Mouse (Mus musculus): ENCODE measurements at regions not wholly inside any gene's neighbourhood (a gene's known extent, or its start where the extent isn't known, plus 50 kb on each side); places are given as distances from the start of the nearest gene placed in this dataset.
"Not testable (repeated sequence)": the region's sequence is repeated elsewhere in the genome, so short reads cannot be mapped to it uniquely, and the experiment has no call there.

DNA sequence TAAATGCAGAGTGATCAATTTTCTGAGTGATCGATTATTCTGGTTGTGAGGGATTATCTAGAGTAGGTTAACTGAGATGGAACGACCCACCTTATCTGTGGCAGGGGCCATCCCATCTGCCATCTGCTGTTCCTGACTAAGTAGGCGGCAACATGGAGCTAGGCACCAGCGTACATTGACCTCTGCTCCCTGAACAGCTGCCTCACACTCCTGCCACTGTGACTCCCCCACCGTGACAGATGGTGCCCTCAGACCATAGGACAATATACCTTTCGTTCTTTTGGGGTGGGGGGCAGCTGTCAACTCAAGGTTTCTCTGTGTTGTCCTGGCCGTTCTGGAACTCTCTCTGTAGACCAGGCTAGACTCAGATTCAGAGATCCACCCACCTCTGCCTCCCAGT is 262.7 kb downstream of the Prex1 start:
- Histone ChIP-seq H3K4me1 (ENCODE audit: control insufficient read depth, insufficient read depth, low read length) (peaks cover 12% of the 10 kb centered on the region), H3K4me3 (ENCODE audit: low read depth, low read length) (no peak overlapping the region), H3K9ac (ENCODE audit: low read depth, low read length) (no peak overlapping the region), H3K4me2 (ENCODE audit: low read length) (no peak overlapping the region), H3K9me3 (replicated peaks; ENCODE audit: control insufficient read depth, low read length, poor library complexity, severe bottlenecking) (no peaks in the 10 kb centered on the region), H3K36me3 (ENCODE audit: control insufficient read depth, insufficient read depth, low read length) (no peaks in the 10 kb centered on the region), H3K27ac (ENCODE audit: low read length) (no peak overlapping the region), H3K27me3 (ENCODE audit: control insufficient read depth, insufficient read depth, low read depth, low read length) (no peaks in the 10 kb centered on the region; the same call in 1 of the 2 replicates)
- no peak for ATAC-seq
- WGBS, result 71% methylated on average over 7 of the region's 7 CpGs

DNA sequence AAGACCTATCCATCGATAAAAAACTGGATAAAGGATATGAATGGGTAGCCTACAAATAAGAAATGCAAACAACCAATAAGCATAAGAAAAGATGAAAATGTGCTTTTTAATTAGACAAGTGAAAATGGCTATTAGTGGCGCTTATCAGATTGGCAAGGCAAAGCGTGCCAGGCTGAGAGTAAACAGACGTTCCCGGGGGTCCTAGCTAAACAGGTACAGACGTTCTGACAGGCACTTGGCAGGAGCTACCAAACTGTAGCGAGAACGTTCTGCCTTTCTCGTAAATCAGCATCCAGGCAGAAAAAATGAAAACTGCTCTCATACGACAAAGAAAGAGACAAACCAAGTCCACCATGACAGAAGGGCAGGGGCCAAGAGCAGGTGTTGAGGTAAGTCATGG is 263.3 kb downstream of the Prex1 start:
- Histone ChIP-seq H3K4me3 (ENCODE audit: low read depth, low read length) (no peak overlapping the region), H3K27ac (ENCODE audit: low read length) (no peak overlapping the region), H3K9me3 (replicated peaks; ENCODE audit: control insufficient read depth, low read length, poor library complexity, severe bottlenecking) (no peaks in the 10 kb centered on the region), H3K27me3 (ENCODE audit: control insufficient read depth, insufficient read depth, low read depth, low read length) (no peaks in the 10 kb centered on the region; the same call in 1 of the 2 replicates), H3K4me1 (ENCODE audit: control insufficient read depth, insufficient read depth, low read length) (peaks cover 12% of the 10 kb centered on the region), H3K36me3 (ENCODE audit: control insufficient read depth, insufficient read depth, low read length) (no peaks in the 10 kb centered on the region), H3K9ac (ENCODE audit: low read depth, low read length) (no peak overlapping the region), H3K4me2 (ENCODE audit: low read length) (no peak overlapping the region)
- ATAC-seq, result no peak
- 58% methylated on average over 10 of the region's 10 CpGs for WGBS

DNA sequence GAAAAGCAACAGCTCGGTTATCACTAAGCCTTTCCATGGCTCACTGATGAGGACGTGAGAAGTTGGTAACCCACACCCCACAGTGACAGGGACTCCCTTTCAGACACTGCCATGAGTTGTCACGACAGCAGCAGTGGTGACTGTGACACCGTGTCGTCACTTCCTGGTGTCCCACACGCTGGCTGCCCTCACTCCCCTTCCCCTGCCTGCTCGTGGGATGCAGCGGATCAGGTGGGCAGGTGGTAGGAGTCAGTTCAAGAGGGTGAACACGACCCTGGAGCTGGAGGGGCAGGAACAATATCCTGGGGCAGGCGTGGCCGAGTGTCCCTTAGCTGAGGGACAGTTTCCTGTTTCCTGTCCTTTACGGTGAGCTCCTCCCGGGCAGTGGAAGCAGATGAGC is 264.9 kb downstream of the Prex1 start:
- Histone ChIP-seq H3K27ac (ENCODE audit: low read length) (no peak overlapping the region), H3K4me2 (ENCODE audit: low read length) (no peak overlapping the region), H3K4me3 (ENCODE audit: low read depth, low read length) (no peak overlapping the region), H3K4me1 (ENCODE audit: control insufficient read depth, insufficient read depth, low read length) (peaks cover 13% of the 10 kb centered on the region), H3K36me3 (ENCODE audit: control insufficient read depth, insufficient read depth, low read length) (no peaks in the 10 kb centered on the region), H3K9ac (ENCODE audit: low read depth, low read length) (no peak overlapping the region), H3K27me3 (ENCODE audit: control insufficient read depth, insufficient read depth, low read depth, low read length) (no peaks in the 10 kb centered on the region; the same call in 1 of the 2 replicates), H3K9me3 (replicated peaks; ENCODE audit: control insufficient read depth, low read length, poor library complexity, severe bottlenecking) (no peaks in the 10 kb centered on the region)
- ATAC-seq, result no peak
- WGBS, result 70% methylated on average over 13 of the region's 13 CpGs

DNA sequence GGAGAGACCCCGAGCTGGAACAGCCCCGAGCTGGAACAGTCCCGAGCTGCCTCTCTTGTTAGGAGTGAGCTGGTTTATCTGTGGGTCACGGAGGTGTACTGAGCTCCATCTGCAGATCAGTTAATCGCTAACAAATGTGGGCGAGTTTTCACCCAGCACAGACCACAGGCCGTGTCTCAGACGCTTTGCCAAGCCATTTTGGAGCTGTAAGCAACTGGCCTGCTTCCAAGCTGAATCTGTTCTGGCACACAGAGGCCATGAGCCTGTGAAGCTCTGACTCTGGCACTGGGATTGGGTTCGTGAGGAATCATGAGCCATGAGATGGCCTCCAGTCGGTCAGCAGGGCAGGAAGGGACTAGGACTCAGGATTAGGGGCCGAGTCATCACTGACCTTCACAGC is 265.5 kb downstream of the Prex1 start:
- no peak overlapping the region for H3K27ac ChIP-seq (ENCODE audit: low read length)
- H3K4me1 ChIP-seq (ENCODE audit: control insufficient read depth, insufficient read depth, low read length), result peaks cover 18% of the 10 kb centered on the region

DNA sequence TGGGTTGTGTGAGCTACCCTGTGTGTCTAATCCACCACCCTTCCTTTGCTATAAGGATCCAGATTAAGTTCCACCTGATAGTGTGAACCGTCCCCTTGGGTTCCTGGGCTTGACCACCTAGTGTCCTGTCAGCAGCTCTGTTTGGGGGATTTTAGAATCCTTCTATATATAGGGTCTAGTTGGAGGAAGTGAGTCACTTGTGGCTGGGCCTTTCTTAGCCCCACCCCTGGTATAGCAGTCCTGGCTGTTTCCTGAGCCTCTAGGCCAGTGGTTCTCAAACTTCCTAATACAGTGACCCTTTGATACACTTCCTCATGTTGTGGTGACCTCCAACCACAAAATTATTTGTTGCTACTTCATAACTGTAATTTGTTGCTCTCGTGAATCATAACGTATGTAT is 267.1 kb downstream of the Prex1 start:
- Histone ChIP-seq H3K9ac (ENCODE audit: low read depth, low read length) (no peak overlapping the region), H3K4me2 (ENCODE audit: low read length) (no peak overlapping the region), H3K4me3 (ENCODE audit: low read depth, low read length) (no peak overlapping the region), H3K9me3 (replicated peaks; ENCODE audit: control insufficient read depth, low read length, poor library complexity, severe bottlenecking) (no peaks in the 10 kb centered on the region), H3K4me1 (ENCODE audit: control insufficient read depth, insufficient read depth, low read length) (peaks cover 19% of the 10 kb centered on the region), H3K27ac (ENCODE audit: low read length) (no peak overlapping the region), H3K36me3 (ENCODE audit: control insufficient read depth, insufficient read depth, low read length) (no peaks in the 10 kb centered on the region), H3K27me3 (ENCODE audit: control insufficient read depth, insufficient read depth, low read depth, low read length) (no peaks in the 10 kb centered on the region; the same call in none of the 2 replicates)
- 90% methylated on average over 3 of the region's 3 CpGs for WGBS
- no peak for ATAC-seq

More for the DNA sequence above, 265.5 kb downstream of the Prex1 start:
- Histone ChIP-seq H3K4me2 (ENCODE audit: low read length) (no peak overlapping the region), H3K9ac (ENCODE audit: low read depth, low read length) (no peak overlapping the region), H3K36me3 (ENCODE audit: control insufficient read depth, insufficient read depth, low read length) (no peaks in the 10 kb centered on the region), H3K9me3 (replicated peaks; ENCODE audit: control insufficient read depth, low read length, poor library complexity, severe bottlenecking) (no peaks in the 10 kb centered on the region), H3K4me3 (ENCODE audit: low read depth, low read length) (no peak overlapping the region), H3K27me3 (ENCODE audit: control insufficient read depth, insufficient read depth, low read depth, low read length) (no peaks in the 10 kb centered on the region; the same call in 1 of the 2 replicates)
- ATAC-seq, result no peak
- 62% methylated on average over 11 of the region's 11 CpGs for WGBS

DNA sequence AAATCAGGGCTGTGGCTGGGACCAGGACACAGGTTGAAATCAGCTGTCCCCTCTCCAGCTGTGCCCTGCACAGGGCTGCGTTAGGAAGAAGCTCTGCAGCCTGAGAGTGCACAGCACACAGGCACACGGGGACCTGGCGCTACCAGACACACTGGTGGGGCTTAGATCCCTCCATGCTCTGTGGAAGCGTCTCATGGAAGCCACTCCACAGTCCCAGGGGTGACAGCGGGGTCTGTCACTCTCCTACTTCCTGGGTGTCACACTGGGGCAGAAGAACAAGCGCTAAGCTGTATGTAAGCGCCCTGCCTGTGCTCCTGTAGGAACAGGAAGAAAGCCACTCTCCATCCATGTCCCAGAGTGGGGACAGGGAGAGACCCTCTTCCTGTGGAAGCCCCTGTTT is 267.8 kb downstream of the Prex1 start:
- 48% methylated on average over 7 of the region's 7 CpGs for WGBS

DNA sequence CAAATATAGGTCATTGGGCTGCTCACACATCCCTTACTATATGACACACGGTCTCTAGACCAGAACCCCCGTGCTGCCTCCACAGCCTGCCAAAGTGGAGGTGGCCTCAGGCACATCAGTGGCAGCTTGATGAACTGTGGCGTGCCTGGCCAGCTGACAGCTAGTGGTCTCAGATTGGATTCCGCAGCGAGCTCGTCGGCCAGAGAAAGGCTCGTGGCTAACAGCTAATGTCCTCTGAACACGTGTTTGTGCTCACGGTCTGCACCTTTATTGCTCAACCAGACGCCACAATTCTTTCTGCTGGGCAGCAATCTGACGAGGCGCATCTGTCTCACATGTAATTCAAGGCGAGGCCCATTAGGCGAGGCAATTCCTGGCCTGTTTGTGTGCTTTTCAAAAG is 270.6 kb downstream of the Prex1 start:
- no peak for ATAC-seq
- Histone ChIP-seq H3K27ac (ENCODE audit: low read length) (peak overlapping the region; percentile 53), H3K4me2 (ENCODE audit: low read length) (no peak overlapping the region), H3K4me1 (ENCODE audit: control insufficient read depth, insufficient read depth, low read length) (peaks cover 22% of the 10 kb centered on the region), H3K36me3 (ENCODE audit: control insufficient read depth, insufficient read depth, low read length) (no peaks in the 10 kb centered on the region), H3K9ac (ENCODE audit: low read depth, low read length) (0 out of 2 replicates have a peak overlapping the region, but pooled peaks have one; percentile 2), H3K9me3 (replicated peaks; ENCODE audit: control insufficient read depth, low read length, poor library complexity, severe bottlenecking) (no peaks in the 10 kb centered on the region), H3K4me3 (ENCODE audit: low read depth, low read length) (no peak overlapping the region), H3K27me3 (ENCODE audit: control insufficient read depth, insufficient read depth, low read depth, low read length) (no peaks in the 10 kb centered on the region; the same call in 1 of the 2 replicates)
- WGBS, result 27% methylated on average over 15 of the region's 15 CpGs

More for the DNA sequence above, 267.8 kb downstream of the Prex1 start:
- H3K27ac ChIP-seq (ENCODE audit: low read length); H3K4me3 ChIP-seq (ENCODE audit: low read depth, low read length); H3K27me3 ChIP-seq (ENCODE audit: control insufficient read depth, insufficient read depth, low read depth, low read length); H3K9ac ChIP-seq (ENCODE audit: low read depth, low read length); H3K36me3 ChIP-seq (ENCODE audit: control insufficient read depth, insufficient read depth, low read length); H3K4me2 ChIP-seq (ENCODE audit: low read length); H3K9me3 ChIP-seq (replicated peaks; ENCODE audit: control insufficient read depth, low read length, poor library complexity, severe bottlenecking); ATAC-seq: not testable (repeated sequence)
- peaks cover 19% of the 10 kb centered on the region for H3K4me1 ChIP-seq (ENCODE audit: control insufficient read depth, insufficient read depth, low read length)

DNA sequence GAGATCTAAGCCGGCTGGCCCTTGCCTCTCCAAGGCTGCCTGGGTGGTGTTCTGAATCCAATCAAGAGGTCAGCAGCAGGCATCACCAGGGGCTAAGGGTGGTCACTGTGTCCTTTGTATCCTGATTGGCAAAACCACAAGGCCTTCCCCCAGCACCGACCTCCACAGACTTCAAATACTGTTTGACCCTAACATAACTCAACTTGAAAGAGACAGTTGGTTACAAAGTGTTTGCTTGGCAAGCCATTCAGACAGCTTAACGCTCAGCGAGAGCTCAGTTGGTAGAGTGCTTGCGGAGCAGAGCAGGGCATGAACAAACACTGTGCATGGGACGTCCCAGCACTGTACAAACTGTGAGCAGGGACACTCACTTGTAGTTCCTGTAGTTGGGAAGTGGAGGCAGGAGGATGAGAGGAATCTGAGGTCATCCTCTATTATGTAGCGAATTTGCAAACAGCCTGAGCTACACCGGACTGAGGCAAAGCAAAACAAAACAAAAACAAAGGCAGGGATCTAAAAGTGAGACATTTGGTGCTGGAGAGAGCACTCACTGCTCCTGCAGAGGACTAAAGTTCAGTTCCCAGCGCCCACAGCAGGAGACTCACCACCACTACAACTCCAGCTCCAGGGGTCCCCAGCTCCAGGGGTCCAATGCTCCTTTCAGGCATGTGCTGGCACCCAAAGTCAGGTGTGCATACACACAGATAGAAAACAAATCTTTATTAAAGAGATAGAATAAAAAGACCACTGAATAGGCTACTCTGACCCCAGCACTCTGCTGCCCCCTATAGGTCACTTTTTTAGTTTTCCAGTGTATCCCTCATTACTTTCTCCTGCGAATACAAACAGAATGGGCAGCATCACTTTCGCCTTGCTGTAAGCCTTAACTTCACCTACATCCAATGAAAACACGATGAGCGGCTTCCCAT is 273.5 kb downstream of the Prex1 start:
- Histone ChIP-seq H3K4me3 (ENCODE audit: low read depth, low read length) (no peak overlapping the region), H3K27me3 (ENCODE audit: control insufficient read depth, insufficient read depth, low read depth, low read length) (no peaks in the 10 kb centered on the region; the same call in 1 of the 2 replicates), H3K9ac (ENCODE audit: low read depth, low read length) (no peak overlapping the region), H3K27ac (ENCODE audit: low read length) (no peak overlapping the region), H3K36me3 (ENCODE audit: control insufficient read depth, insufficient read depth, low read length) (no peaks in the 10 kb centered on the region), H3K9me3 (replicated peaks; ENCODE audit: control insufficient read depth, low read length, poor library complexity, severe bottlenecking) (no peaks in the 10 kb centered on the region), H3K4me2 (ENCODE audit: low read length) (no peak overlapping the region), H3K4me1 (ENCODE audit: control insufficient read depth, insufficient read depth, low read length) (peaks cover 21% of the 10 kb centered on the region)
- no peak for ATAC-seq
- 59% methylated on average over 13 of the region's 13 CpGs for WGBS

DNA sequence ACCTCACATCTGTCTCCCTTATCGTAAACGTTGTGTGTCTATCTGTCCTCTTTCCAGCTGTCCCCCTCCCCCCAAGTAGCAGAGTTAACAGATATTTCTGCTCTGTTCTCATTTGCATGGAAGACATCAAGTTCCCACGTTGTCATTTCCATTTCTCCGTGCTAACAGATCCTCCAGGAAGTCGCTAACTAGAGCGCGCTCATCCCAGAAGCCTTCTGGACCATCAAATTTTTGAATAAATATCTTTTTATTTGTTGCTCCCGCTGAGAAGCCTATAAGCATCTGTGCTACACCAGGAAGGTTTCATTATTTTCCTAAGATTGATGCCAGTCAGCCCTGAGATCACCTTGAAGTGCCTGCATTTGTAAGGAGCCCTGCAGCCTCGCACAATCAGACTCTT is 275.4 kb downstream of the Prex1 start:
- H3K27ac ChIP-seq (ENCODE audit: low read length), result peak overlapping the region; percentile 13; the same call in 1 of the 2 replicates
- H3K9me3 ChIP-seq (replicated peaks; ENCODE audit: control insufficient read depth, low read length, poor library complexity, severe bottlenecking), result no peaks in the 10 kb centered on the region
- H3K4me2 ChIP-seq (ENCODE audit: low read length), result no peak overlapping the region
- ATAC-seq, result no peak
- no peaks in the 10 kb centered on the region; the same call in 1 of the 2 replicates for H3K27me3 ChIP-seq (ENCODE audit: control insufficient read depth, insufficient read depth, low read depth, low read length)
- H3K36me3 ChIP-seq (ENCODE audit: control insufficient read depth, insufficient read depth, low read length), result no peaks in the 10 kb centered on the region
- no peak overlapping the region for H3K4me3 ChIP-seq (ENCODE audit: low read depth, low read length)
- H3K4me1 ChIP-seq (ENCODE audit: control insufficient read depth, insufficient read depth, low read length), result peaks cover 29% of the 10 kb centered on the region
- 48% methylated on average over 9 of the region's 9 CpGs for WGBS
- H3K9ac ChIP-seq (ENCODE audit: low read depth, low read length), result no peak overlapping the region

Measured in midbrain, embryonic 16.5 days (tissue).